Mouse (Mus musculus): Measurements from ENCODE around the gene Ptpn6. TPM values are rescaled to one million over a fixed set of nuclear protein-coding genes. Genes with fewer than 3 reads are reported as not detected.
A peak's percentile ranks its signal among the peaks of the same experiment; 100 is the strongest.

Ptpn6 gene
- polyA plus RNA-seq, 1 experiment, result 281 TPM

DNA sequence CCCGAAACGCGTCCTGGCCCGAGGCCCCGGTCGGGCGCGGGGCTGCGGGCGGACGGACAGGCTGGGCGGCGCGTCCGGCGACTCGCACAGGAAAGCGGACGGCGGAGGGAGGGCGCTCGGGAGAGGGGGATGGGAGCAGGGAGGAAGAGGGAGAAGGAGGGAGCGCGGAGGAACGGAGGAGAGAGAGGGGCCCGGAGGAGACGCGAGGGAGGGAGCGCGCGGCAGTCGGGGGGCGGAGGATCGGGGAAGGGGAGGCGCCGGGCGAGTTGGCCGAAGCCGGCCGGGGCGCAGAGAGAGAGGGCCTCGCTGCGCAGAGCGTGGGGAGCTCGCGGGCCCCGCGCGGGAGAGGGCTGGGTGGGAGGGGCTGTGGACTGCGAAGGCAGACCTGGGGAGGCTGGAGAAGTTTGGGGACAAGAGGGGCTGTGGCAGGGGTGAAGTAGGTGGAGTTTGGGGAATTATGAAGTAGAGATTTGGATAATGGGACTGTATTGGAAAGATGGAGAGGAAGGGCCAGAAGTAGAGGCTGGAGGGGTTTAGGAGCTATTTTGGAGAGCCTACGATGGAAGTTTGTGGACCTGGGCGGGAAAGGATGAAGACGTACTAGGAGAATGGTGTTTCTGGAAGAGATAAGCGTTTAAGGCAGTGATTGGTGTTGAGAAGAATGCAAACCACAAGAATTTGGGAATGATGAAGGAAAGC is 18.3 kb upstream of the Ptpn6 start:
- WGBS, result 5% methylated on average over 48 of the region's 54 CpGs
- Histone ChIP-seq H3K36me3 (ENCODE audit: control insufficient read depth, insufficient read depth, low read length) (no peaks in the 10 kb centered on the region), H3K27ac (ENCODE audit: insufficient read depth, low read length) (peak overlapping the region; percentile 63), H3K27me3 (ENCODE audit: control insufficient read depth, insufficient read depth, low read length) (no peaks in the 10 kb centered on the region), H3K4me1 (ENCODE audit: control insufficient read depth, insufficient read depth, insufficient read length) (no peaks in the 10 kb centered on the region; the same call in 1 of the 2 replicates), H3K4me3 (ENCODE audit: extremely low read depth, insufficient read depth, insufficient read length) (peak overlapping the region; percentile 91)
- DNase-seq (ENCODE audit: low read depth in 1 of 2, low spot score in 2 of 2), result peak in 1 of 2 experiments; percentile 55
- TF ChIP-seq POLR2A (IDR thresholded peaks at IDR 0.05; ENCODE audit: low read depth, low read length) (no peak), CTCF (IDR thresholded peaks at IDR 0.05; ENCODE audit: extremely low read depth, insufficient read depth, insufficient read length, insufficient replicate concordance) (no peak)

DNA sequence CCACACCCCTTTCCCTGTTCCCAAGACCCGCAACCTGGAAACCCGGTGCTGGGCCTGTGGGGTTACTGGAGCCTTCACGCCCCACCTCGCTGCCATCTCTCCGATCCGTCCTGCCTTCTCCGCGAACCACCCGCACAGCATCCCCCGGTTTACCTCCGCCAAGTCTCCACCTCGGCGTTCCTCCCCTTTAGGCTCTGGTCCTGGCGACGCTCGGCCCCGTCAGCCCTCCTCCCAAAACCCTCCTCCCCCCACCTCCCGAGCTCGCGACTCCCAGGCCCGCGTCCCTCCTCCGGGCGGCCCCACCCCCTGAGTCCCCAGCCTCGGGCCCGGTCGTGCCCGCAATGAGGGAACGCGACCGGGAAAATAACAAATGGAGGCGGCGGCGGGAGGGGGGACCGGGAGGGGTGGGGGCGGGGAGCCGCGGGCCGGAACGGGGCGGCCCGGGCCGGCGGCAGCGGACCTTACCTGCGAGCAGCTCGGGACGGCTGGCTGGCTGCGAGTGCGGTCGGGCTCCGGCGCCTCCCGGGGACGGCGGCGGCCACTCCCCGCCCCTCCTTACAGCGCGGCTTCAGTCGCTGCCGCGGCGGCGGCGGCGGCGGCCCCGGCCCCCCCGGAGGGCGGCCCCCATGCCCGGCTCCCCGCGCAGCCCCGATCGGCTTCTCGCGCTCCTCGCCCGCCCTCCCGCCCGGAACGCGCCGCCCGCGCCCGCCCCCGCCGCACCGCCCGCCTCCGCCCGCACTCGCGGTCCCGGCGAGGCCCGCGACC is 17.5 kb upstream of the Ptpn6 start, which contains the start of the genes Gm45234 and Atn1:
Gene Gm45234, minus strand, starts transcription at position 191 of the 765 bp plus-strand sequence.
Gene Atn1, minus strand, starts transcription at position 694 of the 765 bp plus-strand sequence.
- peak in 1 of 2 experiments; percentile 11 for DNase-seq (ENCODE audit: low read depth in 1 of 2, low spot score in 2 of 2)
- no peaks in the 10 kb centered on the region for H3K27me3 ChIP-seq (ENCODE audit: control insufficient read depth, insufficient read depth, low read length)
- H3K4me3 ChIP-seq (ENCODE audit: extremely low read depth, insufficient read depth, insufficient read length), result peak within 1 kb of the TSS; percentile 91
- peak within 1 kb of the TSS; percentile 63 for H3K27ac ChIP-seq (ENCODE audit: insufficient read depth, low read length)
- no peaks in the 10 kb centered on the region for H3K36me3 ChIP-seq (ENCODE audit: control insufficient read depth, insufficient read depth, low read length)
- no peak for TF ChIP-seq CTCF (IDR thresholded peaks at IDR 0.05; ENCODE audit: extremely low read depth, insufficient read depth, insufficient read length, insufficient replicate concordance)
- TF ChIP-seq POLR2A (IDR thresholded peaks at IDR 0.05; ENCODE audit: low read depth, low read length), result no peak
- WGBS, result 2% methylated on average over 70 of the region's 100 CpGs
- no peaks in the 10 kb centered on the region; the same call in 1 of the 2 replicates for H3K4me1 ChIP-seq (ENCODE audit: control insufficient read depth, insufficient read depth, insufficient read length)

DNA sequence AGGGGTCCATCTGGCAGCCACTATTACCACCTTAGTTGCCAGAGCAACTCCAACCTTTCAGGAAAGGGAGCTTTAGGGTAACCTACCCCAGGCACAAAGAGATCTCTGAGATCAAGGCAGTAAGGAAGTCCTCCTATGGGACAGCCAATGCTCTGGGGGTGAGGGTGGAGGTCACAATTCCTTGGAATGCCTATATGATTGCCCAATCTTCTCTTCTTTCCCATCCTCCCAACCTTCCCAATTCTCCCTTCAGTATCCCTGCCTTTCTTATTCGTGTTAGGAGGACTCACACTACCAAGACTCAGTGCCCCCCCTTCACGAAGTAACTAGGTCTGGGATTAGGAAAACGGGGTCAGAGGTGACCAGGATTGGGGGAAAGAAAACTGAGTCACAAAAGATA is 16.8 kb upstream of the Ptpn6 start:
- no peak overlapping the region for H3K27ac ChIP-seq (ENCODE audit: insufficient read depth, low read length)
- no peaks in the 10 kb centered on the region for H3K36me3 ChIP-seq (ENCODE audit: control insufficient read depth, insufficient read depth, low read length)
- TF ChIP-seq POLR2A (IDR thresholded peaks at IDR 0.05; ENCODE audit: low read depth, low read length) (no peak), CTCF (IDR thresholded peaks at IDR 0.05; ENCODE audit: extremely low read depth, insufficient read depth, insufficient read length, insufficient replicate concordance) (no peak)
- 43% methylated on average over 3 of the region's 3 CpGs for WGBS
- H3K27me3 ChIP-seq (ENCODE audit: control insufficient read depth, insufficient read depth, low read length), result no peaks in the 10 kb centered on the region
- no peak for DNase-seq (ENCODE audit: low read depth in 1 of 2, low spot score in 2 of 2)
- H3K4me1 ChIP-seq (ENCODE audit: control insufficient read depth, insufficient read depth, insufficient read length), result no peaks in the 10 kb centered on the region; the same call in 1 of the 2 replicates
- H3K4me3 ChIP-seq (ENCODE audit: extremely low read depth, insufficient read depth, insufficient read length), result peak overlapping the region; percentile 91

DNA sequence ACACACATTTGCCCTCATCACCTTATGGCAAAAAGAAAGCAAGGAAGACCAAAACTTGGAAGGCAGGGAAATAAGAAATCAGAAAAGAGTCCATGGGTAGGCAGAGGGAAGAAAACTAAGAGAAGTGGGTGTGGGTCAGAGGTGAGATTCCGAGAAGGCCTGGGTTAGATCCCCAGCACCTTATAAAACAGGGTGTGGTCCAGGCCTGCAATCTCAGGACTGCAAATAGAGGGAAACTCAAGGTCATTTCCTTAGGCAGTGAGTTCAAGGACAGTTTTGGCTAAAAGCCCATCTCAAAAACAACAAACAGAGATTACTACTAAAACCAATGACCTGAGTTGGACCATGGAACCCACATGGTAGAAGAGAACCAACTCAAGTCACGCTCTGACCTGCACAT is 15.3 kb upstream of the Ptpn6 start:
- no peak for DNase-seq (ENCODE audit: low read depth in 1 of 2, low spot score in 2 of 2)
- WGBS, result 89% methylated on average over 2 of the region's 2 CpGs
- Histone ChIP-seq H3K27ac (ENCODE audit: insufficient read depth, low read length) (no peak overlapping the region), H3K4me3 (ENCODE audit: extremely low read depth, insufficient read depth, insufficient read length) (no peak overlapping the region), H3K27me3 (ENCODE audit: control insufficient read depth, insufficient read depth, low read length) (no peaks in the 10 kb centered on the region), H3K4me1 (ENCODE audit: control insufficient read depth, insufficient read depth, insufficient read length) (no peaks in the 10 kb centered on the region; the same call in 1 of the 2 replicates), H3K36me3 (ENCODE audit: control insufficient read depth, insufficient read depth, low read length) (peaks cover 4% of the 10 kb centered on the region; the same call in 1 of the 2 replicates)
- no peak for TF ChIP-seq CTCF (IDR thresholded peaks at IDR 0.05; ENCODE audit: extremely low read depth, insufficient read depth, insufficient read length, insufficient replicate concordance)
- no peak for TF ChIP-seq POLR2A (IDR thresholded peaks at IDR 0.05; ENCODE audit: low read depth, low read length)

DNA sequence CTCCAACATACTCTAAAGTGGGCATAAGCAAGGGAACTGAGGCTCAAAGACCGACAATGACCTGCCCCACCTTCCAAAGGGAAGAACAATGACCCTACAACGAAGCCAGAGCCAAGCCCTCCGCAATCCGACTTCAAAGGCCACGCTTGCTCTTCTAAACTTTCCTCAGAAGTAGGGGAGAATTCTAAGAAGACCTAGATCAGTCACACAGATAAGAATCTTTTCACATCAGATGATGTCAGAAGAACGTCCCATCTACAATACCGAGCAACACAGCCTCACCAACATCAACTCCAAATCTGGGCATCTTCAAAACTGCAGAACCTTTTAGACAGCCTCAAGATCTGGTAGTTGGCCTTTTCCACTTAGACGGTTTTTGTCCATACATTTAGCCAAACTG is 11.9 kb upstream of the Ptpn6 start:
- DNase-seq (ENCODE audit: low read depth in 1 of 2, low spot score in 2 of 2), result no peak

DNA sequence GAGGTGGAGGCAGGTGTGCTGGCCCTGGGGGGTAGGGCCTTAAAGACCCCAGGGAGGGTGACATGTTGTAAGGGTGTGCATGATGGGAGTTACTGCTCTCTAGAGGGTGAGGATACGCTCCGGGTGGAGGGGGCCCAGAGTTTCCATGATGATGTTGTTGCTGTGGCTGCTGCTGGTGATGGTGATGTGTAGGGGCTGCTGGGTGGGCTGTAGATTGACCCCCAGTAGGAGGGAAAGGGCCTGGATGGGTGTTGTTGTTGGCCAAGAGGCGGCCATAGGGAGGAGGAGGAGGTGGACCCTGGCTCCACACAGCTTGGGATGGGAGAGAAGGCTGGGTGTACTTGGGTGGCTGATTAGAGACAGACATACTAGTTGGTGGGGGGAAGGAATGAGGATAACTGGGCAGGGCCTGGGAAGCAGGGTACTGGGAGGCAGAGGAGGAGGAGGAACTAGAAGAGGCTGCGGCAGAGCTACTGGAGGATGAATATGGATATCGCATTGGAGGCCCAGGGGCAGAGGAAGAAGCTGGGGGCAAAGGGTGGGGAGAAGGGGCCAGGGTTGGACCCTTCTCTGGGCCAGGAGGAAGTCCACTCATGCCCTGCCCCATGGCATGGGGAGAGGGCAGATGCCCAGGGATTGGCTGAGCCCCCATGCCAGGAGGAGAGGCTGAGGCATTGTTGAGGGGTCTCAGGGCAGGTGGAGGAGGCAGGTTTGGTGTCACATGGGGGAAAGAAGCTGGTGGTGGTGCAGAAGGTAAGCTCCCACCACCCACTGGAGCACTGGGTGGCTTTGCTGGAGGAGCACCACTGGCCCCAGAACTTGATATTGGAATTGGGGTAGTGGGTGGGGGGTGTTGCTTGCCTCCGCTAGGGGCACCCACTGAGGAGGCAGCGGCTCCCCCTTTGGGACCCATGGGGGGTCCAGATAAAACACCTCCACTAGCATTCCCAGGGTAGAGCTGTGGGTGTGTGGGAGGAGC is 8.4 kb upstream of the Ptpn6 start:
- TF ChIP-seq CTCF (IDR thresholded peaks at IDR 0.05; ENCODE audit: extremely low read depth, insufficient read depth, insufficient read length, insufficient replicate concordance) (no peak), POLR2A (IDR thresholded peaks at IDR 0.05; ENCODE audit: low read depth, low read length) (no peak)
- no peak overlapping the region for H3K4me3 ChIP-seq (ENCODE audit: extremely low read depth, insufficient read depth, insufficient read length)
- H3K4me1 ChIP-seq (ENCODE audit: control insufficient read depth, insufficient read depth, insufficient read length), result peaks cover 16% of the 10 kb centered on the region; the same call in 1 of the 2 replicates
- H3K27ac ChIP-seq (ENCODE audit: insufficient read depth, low read length), result no peak overlapping the region
- 94% methylated on average over 7 of the region's 7 CpGs for WGBS
- H3K36me3 ChIP-seq (ENCODE audit: control insufficient read depth, insufficient read depth, low read length), result peaks cover 8% of the 10 kb centered on the region
- no peak for DNase-seq (ENCODE audit: low read depth in 1 of 2, low spot score in 2 of 2)
- no peaks in the 10 kb centered on the region for H3K27me3 ChIP-seq (ENCODE audit: control insufficient read depth, insufficient read depth, low read length)

More for the DNA sequence above, 11.9 kb upstream of the Ptpn6 start:
- Histone ChIP-seq H3K4me1 (ENCODE audit: control insufficient read depth, insufficient read depth, insufficient read length) (peaks cover 4% of the 10 kb centered on the region; the same call in 1 of the 2 replicates), H3K36me3 (ENCODE audit: control insufficient read depth, insufficient read depth, low read length) (peaks cover 7% of the 10 kb centered on the region), H3K27ac (ENCODE audit: insufficient read depth, low read length) (0 out of 2 replicates have a peak overlapping the region, but pooled peaks have one; percentile 32), H3K4me3 (ENCODE audit: extremely low read depth, insufficient read depth, insufficient read length) (no peak overlapping the region), H3K27me3 (ENCODE audit: control insufficient read depth, insufficient read depth, low read length) (no peaks in the 10 kb centered on the region)
- WGBS, result 72% methylated on average over 8 of the region's 8 CpGs
- TF ChIP-seq CTCF (IDR thresholded peaks at IDR 0.05; ENCODE audit: extremely low read depth, insufficient read depth, insufficient read length, insufficient replicate concordance) (no peak), POLR2A (IDR thresholded peaks at IDR 0.05; ENCODE audit: low read depth, low read length) (no peak)

Measured in spleen, adult 2 months (tissue).